Comparison of ENCODE assay signal across 8 mouse cellular contexts in genomic region chr11:102244926-102245449, GRCm38 (mm10). TPM values are rescaled to one million over a fixed set of nuclear protein-coding genes. Genes with fewer than 3 reads are reported as not detected.
DNase-seq lines count a peak whose midpoint lies in the region; ATAC-seq lines count a peak whose summit lies in the region.

No protein-coding gene starts in this region.

- WGBS in hindbrain, embryonic 12.5 days: under 1% methylated on average over 32 of the region's 32 CpGs

- H3K4me1 ChIP-seq in hindbrain, embryonic 12.5 days: peaks cover 24% of the 10 kb centered on the region

- no peaks in the 10 kb centered on the region for H3K36me3 ChIP-seq in hindbrain, embryonic 12.5 days

- DNase-seq in spleen, postnatal 4 days (ENCODE audit: low spot score in 2 of 2): peak; percentile 34 to 73
- DNase-seq in spleen, adult 12 weeks (ENCODE audit: low spot score): no peak
- DNase-seq in cerebellum, adult 18-20 months: peak; percentile 68 to 74
- peak; percentile 49 for DNase-seq in forelimb bud, embryonic 11.5 days (ENCODE audit: low read depth, low spot score)
- peak; percentile 83 to 96 for DNase-seq in left cerebral cortex, postnatal 25 days (ENCODE audit: low spot score in 2 of 2)
- DNase-seq in skeletal muscle tissue, adult 2 months (ENCODE audit: low read depth, low spot score): peak; percentile 34

- peak; percentile 78 for ATAC-seq in hindbrain, embryonic 12.5 days (ENCODE audit: low FRiP score)
- ATAC-seq in megakaryocyte-erythroid progenitor cell, adult 5-6 weeks (replicated peaks; ENCODE audit: low FRiP score, low TSS enrichment, poor library complexity, severe bottlenecking): peak; percentile 34; the same call in 1 of the 2 replicates

- H3K27ac ChIP-seq in hindbrain, embryonic 12.5 days: peak overlapping the region; percentile 64

- peak overlapping the region; percentile 69 for H3K4me2 ChIP-seq in hindbrain, embryonic 12.5 days (replicated peaks)

- no peaks in the 10 kb centered on the region for H3K9me3 ChIP-seq in hindbrain, embryonic 12.5 days (replicated peaks)

- H3K4me3 ChIP-seq in hindbrain, embryonic 12.5 days: peak overlapping the region; percentile 31

- intact Hi-C loops in left cerebral cortex, postnatal 25 days (cut with DNase I): loop anchor here (1.0 to 5.0 kb wide), 4 partner anchors 14 to 58 kb away; partner anchors contain the start of genes G6pc3, Hdac5 and Lsm12

- no peaks in the 10 kb centered on the region for H3K27me3 ChIP-seq in hindbrain, embryonic 12.5 days

- peak overlapping the region; percentile 42 for H3K9ac ChIP-seq in hindbrain, embryonic 12.5 days

RNA-seq across cellular contexts. Expression of gene BC030867, which starts 3.7 kb away (rescaled TPM):
- polyA plus RNA-seq in hindbrain, embryonic 12.5 days (2016; fragmentation: Nextera tagmentation; extraction: Ambion mirVana): 9.4 and 12.5 TPM in 2 replicates
- 1 to 10 TPM in 1 of 2 experiments, under 1 TPM in 1; 0.94 to 1.1 TPM for total RNA-seq in left cerebral cortex, postnatal 25 days (2021)
- total RNA-seq in megakaryocyte-erythroid progenitor cell, adult 5-6 weeks (2014; fragmentation: Nextera tagmentation): 36.4 and 48.1 TPM in 2 replicates
- 7.5 and 12.3 TPM in 2 replicates for total RNA-seq in megakaryocyte-erythroid progenitor cell, adult 5-6 weeks (2017)

RNA-seq across cellular contexts. Expression of gene Hdac5, which starts 15.0 kb away (rescaled TPM):
- polyA plus RNA-seq in hindbrain, embryonic 12.5 days (2016; fragmentation: Nextera tagmentation; extraction: Ambion mirVana): 97.2 and 103 TPM in 2 replicates
- total RNA-seq in left cerebral cortex, postnatal 25 days (2021): 100 to 1,000 TPM; 243 to 261 TPM
- 10.7 and 16.6 TPM in 2 replicates for total RNA-seq in megakaryocyte-erythroid progenitor cell, adult 5-6 weeks (2014; fragmentation: Nextera tagmentation)
- 6.1 and 11.4 TPM in 2 replicates for total RNA-seq in megakaryocyte-erythroid progenitor cell, adult 5-6 weeks (2017)

RNA-seq across cellular contexts. Expression of gene Asb16, which starts 23.6 kb away (rescaled TPM):
- polyA plus RNA-seq in hindbrain, embryonic 12.5 days (2016; fragmentation: Nextera tagmentation; extraction: Ambion mirVana): not detected in 2 replicates
- 1 to 10 TPM; 1.2 TPM for total RNA-seq in left cerebral cortex, postnatal 25 days (2021)
- total RNA-seq in megakaryocyte-erythroid progenitor cell, adult 5-6 weeks (2014; fragmentation: Nextera tagmentation): 2.2 and 2.5 TPM in 2 replicates
- 0.84 and 1.3 TPM in 2 replicates for total RNA-seq in megakaryocyte-erythroid progenitor cell, adult 5-6 weeks (2017)

RNA-seq across cellular contexts. Expression of gene Tmub2, which starts 39.7 kb away (rescaled TPM):
- polyA plus RNA-seq in hindbrain, embryonic 12.5 days (2016; fragmentation: Nextera tagmentation; extraction: Ambion mirVana): 67.9 and 68.4 TPM in 2 replicates
- 10 to 100 TPM; 67.8 to 71.4 TPM for total RNA-seq in left cerebral cortex, postnatal 25 days (2021)
- total RNA-seq in megakaryocyte-erythroid progenitor cell, adult 5-6 weeks (2014; fragmentation: Nextera tagmentation): 14.5 and 19.8 TPM in 2 replicates
- total RNA-seq in megakaryocyte-erythroid progenitor cell, adult 5-6 weeks (2017): 10.0 and 27.4 TPM in 2 replicates

RNA-seq across cellular contexts. Expression of gene Atxn7l3, which starts 51.4 kb away (rescaled TPM):
- 28.5 and 29.7 TPM in 2 replicates for polyA plus RNA-seq in hindbrain, embryonic 12.5 days (2016; fragmentation: Nextera tagmentation; extraction: Ambion mirVana)
- 100 to 1,000 TPM; 231 to 242 TPM for total RNA-seq in left cerebral cortex, postnatal 25 days (2021)
- 23.2 and 34.0 TPM in 2 replicates for total RNA-seq in megakaryocyte-erythroid progenitor cell, adult 5-6 weeks (2014; fragmentation: Nextera tagmentation)
- total RNA-seq in megakaryocyte-erythroid progenitor cell, adult 5-6 weeks (2017): 18.3 and 21.5 TPM in 2 replicates

Comparison
In these comparisons a context has a peak if more than half of its experiments do, and no peak if none do; other contexts are left out.
1. RNA of gene BC030867, which starts 3.7 kb away (total RNA-seq): 7.5 to 48.1 TPM in megakaryocyte-erythroid progenitor cell, adult 5-6 weeks; 0.94 to 1.1 TPM in left cerebral cortex, postnatal 25 days; every median in the first group is over 4 times any median in the second.
2. RNA of gene Hdac5, which starts 15.0 kb away (total RNA-seq): 243 to 261 TPM in left cerebral cortex, postnatal 25 days; 6.1 to 16.6 TPM in megakaryocyte-erythroid progenitor cell, adult 5-6 weeks; every median in the first group is over 10 times any median in the second.